Mouse (Mus musculus) heart, embryonic 12.5 days (tissue): Measurements from ENCODE around the gene Fdx1l. TPM values are rescaled to one million over a fixed set of nuclear protein-coding genes. Genes with fewer than 3 reads are reported as not detected.
A peak's percentile ranks its signal among the peaks of the same experiment; 100 is the strongest.

Source experiments
- ATAC-seq: fragments of 200-750 bp; cut with Nextera tagmentation; 2 replicates; pipeline ENCODE4 v1.8.0; 2017; ENCODE audit warnings: moderate TSS enrichment, moderate library complexity; ENCODE audit not compliant: insufficient number of reproducible peaks, low FRiP score
- H3K27ac ChIP-seq: fragments of 300-500 bp; sonication (generic); 2 replicates; pipeline ENCODE4 v1.5.1; 2016; ENCODE audit warnings: mild to moderate bottlenecking, moderate library complexity; ENCODE audit not compliant: poor library complexity, severe bottlenecking
- H3K27me3 ChIP-seq: fragments of 300-500 bp; sonication (generic); replicated peaks from 2 replicates; pipeline ENCODE4 v1.6.1; 2016; ENCODE audit warnings: mild to moderate bottlenecking, moderate library complexity
- H3K36me3 ChIP-seq: fragments of 300-500 bp; sonication (generic); 2 replicates; pipeline ENCODE4 v1.6.1; 2016; ENCODE audit warnings: mild to moderate bottlenecking, moderate library complexity
- H3K4me1 ChIP-seq: fragments of 300-500 bp; sonication (generic); replicated peaks from 2 replicates; pipeline ENCODE4 v1.6.1; 2016; ENCODE audit warnings: mild to moderate bottlenecking
- H3K4me2 ChIP-seq: fragments of 300-500 bp; sonication (generic); 2 replicates; pipeline ENCODE4 v1.6.1; 2016; ENCODE audit warnings: mild to moderate bottlenecking, moderate library complexity
- H3K4me3 ChIP-seq: fragments of 300-500 bp; sonication (generic); 2 replicates; pipeline ENCODE4 v1.5.1; 2016; ENCODE audit warnings: mild to moderate bottlenecking
- H3K9ac ChIP-seq: fragments of 300-500 bp; sonication (generic); 2 replicates; pipeline ENCODE4 v1.6.1; 2016; ENCODE audit warnings: mild to moderate bottlenecking, moderate library complexity
- H3K9me3 ChIP-seq: fragments of 300-500 bp; sonication (generic); replicated peaks from 2 replicates; pipeline ENCODE4 v1.6.1; 2016; ENCODE audit warnings: mild to moderate bottlenecking, moderate library complexity
- WGBS: fragments of 180-500 bp; shearing (Covaris S2); methylation state at CpG from one replicate; pipeline ENCODE4 v1.1.7; 2016; 5-methylcytosine and 5-hydroxymethylcytosine counted together
- microRNA counts: library from miRNA; unstranded; fragments of <30 nt; microRNA quantifications from one replicate; lab custom pipeline; 2017
- microRNA-seq: library from miRNA; unstranded; fragments of <30 nt; microRNA quantifications from one replicate; pipeline ENCODE4, GENCODE M21; 2017
- polyA plus RNA-seq: library from polyadenylated mRNA; unstranded; fragments of >200 nt; fragmentation: Nextera tagmentation; extraction: Ambion mirVana; gene quantifications from 2 replicates; pipeline ENCODE4 v1.2.1, GENCODE M21; 2016

The Fdx1l gene
- polyA plus RNA-seq, 1 experiment from 2014 or later, result 47.7 TPM

- no peak overlapping the region for H3K9ac ChIP-seq
- H3K4me3 ChIP-seq, result no peak overlapping the region
- 74% methylated on average over 6 of the region's 6 CpGs for WGBS
- 0 out of 2 replicates have a peak overlapping the region, but pooled peaks have one; percentile 94 for H3K4me2 ChIP-seq
- no peaks in the 10 kb centered on the region for H3K36me3 ChIP-seq
- ATAC-seq, result no peak
- no peaks in the 10 kb centered on the region for H3K9me3 ChIP-seq
- peaks cover 69% of the 10 kb centered on the region for H3K27me3 ChIP-seq
- no peak overlapping the region for H3K27ac ChIP-seq
- H3K4me1 ChIP-seq, result peaks cover 49% of the 10 kb centered on the region
Observed at GRCm38 (mm10) chr9:21028560-21029110, 44.8 kb downstream of the Fdx1l start.

GRCm38 (mm10) chr9:21027774-21028290, 45.6 kb downstream of the Fdx1l start:
- Histone ChIP-seq H3K9me3 (no peaks in the 10 kb centered on the region), H3K9ac (no peak overlapping the region), H3K36me3 (no peaks in the 10 kb centered on the region), H3K4me3 (no peak overlapping the region), H3K4me2 (no peak overlapping the region), H3K4me1 (peaks cover 41% of the 10 kb centered on the region), H3K27ac (no peak overlapping the region), H3K27me3 (peaks cover 61% of the 10 kb centered on the region)
- WGBS, result 51% methylated on average over 8 of the region's 8 CpGs
- ATAC-seq, result no peak

- ATAC-seq, result no peak
- Histone ChIP-seq H3K36me3 (no peaks in the 10 kb centered on the region; the same call in 1 of the 2 replicates), H3K27me3 (peaks cover 51% of the 10 kb centered on the region), H3K27ac (no peak overlapping the region), H3K4me3 (no peak overlapping the region), H3K4me2 (no peak overlapping the region), H3K4me1 (peaks cover 31% of the 10 kb centered on the region), H3K9ac (no peak overlapping the region), H3K9me3 (no peaks in the 10 kb centered on the region)
- WGBS, result 67% methylated on average over 12 of the region's 12 CpGs
Observed at GRCm38 (mm10) chr9:21026849-21027248, 46.6 kb downstream of the Fdx1l start.

GRCm38 (mm10) chr9:21025258-21025810, 48.1 kb downstream of the Fdx1l start:
- Histone ChIP-seq H3K9me3 (no peaks in the 10 kb centered on the region), H3K4me1 (peaks cover 18% of the 10 kb centered on the region), H3K27me3 (peaks cover 52% of the 10 kb centered on the region), H3K36me3 (no peaks in the 10 kb centered on the region; the same call in 1 of the 2 replicates), H3K27ac (no peak overlapping the region), H3K4me3 (no peak overlapping the region), H3K4me2 (no peak overlapping the region), H3K9ac (no peak overlapping the region)
- no peak for ATAC-seq
- 67% methylated on average over 19 of the region's 19 CpGs for WGBS

GRCm38 (mm10) chr9:21022726-21023125, 50.7 kb downstream of the Fdx1l start:
- WGBS, result 69% methylated on average over 1 of the region's 1 CpGs
- Histone ChIP-seq H3K27ac (no peak overlapping the region), H3K36me3 (no peaks in the 10 kb centered on the region; the same call in 1 of the 2 replicates), H3K4me3 (no peak overlapping the region), H3K9ac (no peak overlapping the region), H3K9me3 (no peaks in the 10 kb centered on the region), H3K4me2 (no peak overlapping the region), H3K4me1 (0 out of 2 replicates have a peak, but pooled peaks cover 4% of the 10 kb centered on the region), H3K27me3 (peaks cover 45% of the 10 kb centered on the region)
- ATAC-seq, result no peak

- Histone ChIP-seq H3K9ac (no peak overlapping the region), H3K27me3 (peaks cover 45% of the 10 kb centered on the region), H3K4me1 (0 out of 2 replicates have a peak, but pooled peaks cover 4% of the 10 kb centered on the region), H3K36me3 (no peaks in the 10 kb centered on the region; the same call in 1 of the 2 replicates), H3K27ac (no peak overlapping the region), H3K4me3 (no peak overlapping the region), H3K9me3 (no peaks in the 10 kb centered on the region), H3K4me2 (no peak overlapping the region)
- no peak for ATAC-seq
- WGBS, result 56% methylated on average over 6 of the region's 6 CpGs
Observed at GRCm38 (mm10) chr9:21022288-21022687, 51.1 kb downstream of the Fdx1l start.

GRCm38 (mm10) chr9:21021363-21021762, 52.1 kb downstream of the Fdx1l start:
- H3K27ac ChIP-seq, result no peak overlapping the region
- no peaks in the 10 kb centered on the region; the same call in 1 of the 2 replicates for H3K36me3 ChIP-seq
- no peak overlapping the region for H3K9ac ChIP-seq
- no peak overlapping the region for H3K4me3 ChIP-seq
- WGBS, result 75% methylated on average over 3 of the region's 3 CpGs
- peaks cover 45% of the 10 kb centered on the region for H3K27me3 ChIP-seq
- H3K4me2 ChIP-seq, result no peak overlapping the region
- ATAC-seq, result no peak
- 0 out of 2 replicates have a peak, but pooled peaks cover 7% of the 10 kb centered on the region for H3K4me1 ChIP-seq
- H3K9me3 ChIP-seq, result no peaks in the 10 kb centered on the region

- no peaks in the 10 kb centered on the region; the same call in 1 of the 2 replicates for H3K36me3 ChIP-seq
- H3K9me3 ChIP-seq, result no peaks in the 10 kb centered on the region
- peaks cover 23% of the 10 kb centered on the region for H3K4me1 ChIP-seq
- 69% methylated on average over 2 of the region's 2 CpGs for WGBS
- H3K27ac ChIP-seq, result no peak overlapping the region
- H3K4me3 ChIP-seq, result no peak overlapping the region
- no peak overlapping the region for H3K9ac ChIP-seq
- H3K27me3 ChIP-seq, result peaks cover 61% of the 10 kb centered on the region
- no peak overlapping the region for H3K4me2 ChIP-seq
- no peak for ATAC-seq
Observed at GRCm38 (mm10) chr9:21018600-21018999, 54.8 kb downstream of the Fdx1l start.

MicroRNA genes within 50 kb of the gene (microRNA counts, 519-probe panel; counts per million panel counts)
- 4,750 counts per million, percentile 50 among the panel's probes with 10 or more counts for microRNA mmu-miR-1900 (lab: Ali Mortazavi, UCI)

Small RNA genes within 50 kb of the gene (microRNA-seq; reads per million reads assigned to microRNA genes)
- gene Mir1900 (not detected), gene Mir7082 (not detected)

Other genes starting within 250 kb of the Fdx1l start
- 6.5 and 7.1 TPM in 2 replicates for gene A230050P20Rik, start 205.0 kb downstream of the Fdx1l start, polyA plus RNA-seq
- gene Angptl6, start 193.9 kb downstream of the Fdx1l start, polyA plus RNA-seq, result 1.5 and 2.5 TPM in 2 replicates
- 43.5 and 44.3 TPM in 2 replicates for gene Ppan, start 185.4 kb downstream of the Fdx1l start, polyA plus RNA-seq
- gene Eif3g, start 175.0 kb downstream of the Fdx1l start, polyA plus RNA-seq, result 215 and 236 TPM in 2 replicates
- gene Dnmt1, start 113.7 kb downstream of the Fdx1l start, polyA plus RNA-seq, result 86.6 and 86.8 TPM in 2 replicates
- gene S1pr2, start 96.8 kb downstream of the Fdx1l start, polyA plus RNA-seq, result 22.5 and 25.9 TPM in 2 replicates
- 123 and 126 TPM in 2 replicates for gene Mrpl4, start 70.9 kb downstream of the Fdx1l start, polyA plus RNA-seq
- 8.9 and 9.3 TPM in 2 replicates for gene Icam1, start 57.6 kb downstream of the Fdx1l start, polyA plus RNA-seq
- gene Icam4, start 44.2 kb downstream of the Fdx1l start, polyA plus RNA-seq, result 5.6 and 8.1 TPM in 2 replicates
- gene Icam5, start 41.5 kb downstream of the Fdx1l start, polyA plus RNA-seq, result not detected in 2 replicates
- gene Zglp1, start 6.5 kb downstream of the Fdx1l start, polyA plus RNA-seq, result 1.0 and 1.1 TPM in 2 replicates
- gene Gm49373, start 518 bp downstream of the Fdx1l start, polyA plus RNA-seq, result 0.63 and 0.69 TPM in 2 replicates
- 1.8 and 2.0 TPM in 2 replicates for gene Gm38431, start 18.4 kb upstream of the Fdx1l start, polyA plus RNA-seq
- 62.9 and 67.7 TPM in 2 replicates for gene Raver1, start 18.4 kb upstream of the Fdx1l start, polyA plus RNA-seq
- 15.3 and 17.5 TPM in 2 replicates for gene Tyk2, start 57.6 kb upstream of the Fdx1l start, polyA plus RNA-seq
- 232 and 241 TPM in 2 replicates for gene Cdc37, start 76.4 kb upstream of the Fdx1l start, polyA plus RNA-seq
- gene Pde4a, start 92.1 kb upstream of the Fdx1l start, polyA plus RNA-seq, result 10.1 and 10.2 TPM in 2 replicates
- 46.7 and 49.6 TPM in 2 replicates for gene Keap1, start 165.7 kb upstream of the Fdx1l start, polyA plus RNA-seq
- gene S1pr5, start 174.8 kb upstream of the Fdx1l start, polyA plus RNA-seq, result 0.10 and 0.19 TPM in 2 replicates
- 43.8 and 47.8 TPM in 2 replicates for gene Atg4d, start 191.7 kb upstream of the Fdx1l start, polyA plus RNA-seq
- gene Kri1, start 214.4 kb upstream of the Fdx1l start, polyA plus RNA-seq, result 11.9 and 13.6 TPM in 2 replicates
- gene Cdkn2d, start 217.8 kb upstream of the Fdx1l start, polyA plus RNA-seq, result 88.5 and 89.2 TPM in 2 replicates
- 0.23 and 0.58 TPM in 2 replicates for gene Ap1m2, start 238.7 kb upstream of the Fdx1l start, polyA plus RNA-seq
- 69.1 and 73.6 TPM in 2 replicates for gene Slc44a2, start 247.1 kb upstream of the Fdx1l start, polyA plus RNA-seq